8 mouse cellular contexts compared by ENCODE assay signal in genomic region chr8:124019782-124020181, GRCm38 (mm10). TPM values are rescaled to one million over a fixed set of nuclear protein-coding genes. Genes with fewer than 3 reads are reported as not detected.
DNase-seq lines count a peak whose midpoint lies in the region; ATAC-seq and TF ChIP-seq lines count a peak whose summit lies in the region.

No protein-coding gene starts in this region.

- H3K27me3 ChIP-seq in heart, embryonic 15.5 days, result no peaks in the 10 kb centered on the region
- no peaks in the 10 kb centered on the region for H3K27me3 ChIP-seq in midbrain, embryonic 11.5 days (ENCODE audit: control insufficient read depth, insufficient read depth, low read length)

- ATAC-seq in heart, embryonic 15.5 days (replicated peaks; ENCODE audit: insufficient number of reproducible peaks, insufficient read depth, low FRiP score, low read depth), result no peak
- no peak for ATAC-seq in midbrain, embryonic 11.5 days (ENCODE audit: low FRiP score)

- no peaks in the 10 kb centered on the region for H3K9me3 ChIP-seq in heart, embryonic 15.5 days (replicated peaks)
- H3K9me3 ChIP-seq in midbrain, embryonic 11.5 days (ENCODE audit: control insufficient read depth, low read length), result no peaks in the 10 kb centered on the region

- H3K4me2 ChIP-seq in heart, embryonic 15.5 days, result peak overlapping the region; percentile 80
- peak overlapping the region; percentile 73 for H3K4me2 ChIP-seq in midbrain, embryonic 11.5 days

- H3K4me3 ChIP-seq in gastrocnemius, adult 2 months, result peak overlapping the region; percentile 94
- peak overlapping the region; percentile 65 for H3K4me3 ChIP-seq in heart, embryonic 15.5 days
- H3K4me3 ChIP-seq in midbrain, embryonic 11.5 days (ENCODE audit: low read depth, low read length), result peak overlapping the region; percentile 81

- intact Hi-C loops in gastrocnemius, adult 2 months (cut with DNase I), result loop anchor here (5.0 kb wide), 1 partner anchor 37 kb away; the partner anchor contains the start of gene Abcb10

- H3K4me1 ChIP-seq in heart, embryonic 15.5 days (replicated peaks), result peaks cover 29% of the 10 kb centered on the region
- H3K4me1 ChIP-seq in midbrain, embryonic 11.5 days (ENCODE audit: control insufficient read depth, insufficient read depth, low read length), result peaks cover 17% of the 10 kb centered on the region

- no peak overlapping the region for H3K27ac ChIP-seq in gastrocnemius, adult 2 months
- no peak overlapping the region for H3K27ac ChIP-seq in heart, embryonic 15.5 days
- no peak overlapping the region for H3K27ac ChIP-seq in midbrain, embryonic 11.5 days (ENCODE audit: low read depth, low read length)

- no peak for TF ChIP-seq CTCF in gastrocnemius, adult 2 months (IDR thresholded peaks at IDR 0.05)

- DNase-seq in gastrocnemius, adult 2 months, result no peak
- no peak for DNase-seq in gastrocnemius, postnatal 25 days
- peak; percentile 23 for DNase-seq in cerebellum, adult 9-11 months
- peak; percentile 18 to 53 for DNase-seq in kidney, postnatal 25 days
- DNase-seq in midbrain, embryonic 11.5 days (ENCODE audit: low spot score, missing footprints), result no peak
- peak; percentile 23 for DNase-seq in thymus, postnatal 0 days (ENCODE audit: low spot score)
- no peak for DNase-seq in layer of hippocampus, postnatal 10 days (ENCODE audit: low spot score in 2 of 2)

- no peaks in the 10 kb centered on the region for H3K36me3 ChIP-seq in heart, embryonic 15.5 days
- H3K36me3 ChIP-seq in midbrain, embryonic 11.5 days (ENCODE audit: control insufficient read depth, insufficient read depth, low read length), result no peaks in the 10 kb centered on the region; the same call in 1 of the 2 replicates

- peak overlapping the region; percentile 69; the same call in 1 of the 2 replicates for H3K9ac ChIP-seq in heart, embryonic 15.5 days
- peak overlapping the region; percentile 87; the same call in 1 of the 2 replicates for H3K9ac ChIP-seq in midbrain, embryonic 11.5 days (ENCODE audit: low read length)

- WGBS in heart, embryonic 15.5 days, result 20% methylated on average over 13 of the region's 13 CpGs
- WGBS in midbrain, embryonic 11.5 days, result 38% methylated on average over 13 of the region's 13 CpGs

RNA-seq across cellular contexts. Expression of gene Taf5l, which starts 1.4 kb away (rescaled TPM):
- 10 to 100 TPM; 14.6 to 15.2 TPM for total RNA-seq in gastrocnemius, adult 2 months (2021)
- 10 to 100 TPM; 10.5 to 11.0 TPM for total RNA-seq in gastrocnemius, postnatal 25 days (2021)
- polyA plus RNA-seq in heart, embryonic 15.5 days (2015; fragmentation: Nextera tagmentation; extraction: Ambion mirVana), result 20.3 and 28.9 TPM in 2 replicates
- polyA plus RNA-seq in midbrain, embryonic 11.5 days (2014; fragmentation: Nextera tagmentation; extraction: Ambion mirVana), result 34.8 and 40.2 TPM in 2 replicates
- 60.5 and 60.6 TPM in 2 replicates for polyA plus RNA-seq in thymus, postnatal 0 days (2015; fragmentation: Nextera tagmentation; extraction: Ambion mirVana)
- 10 to 100 TPM; 23.3 to 23.4 TPM for total RNA-seq in layer of hippocampus, postnatal 10 days (2021)

RNA-seq across cellular contexts. Expression of gene Urb2, which starts 1.5 kb away (rescaled TPM):
- 1 to 10 TPM; 5.8 to 6.0 TPM for total RNA-seq in gastrocnemius, adult 2 months (2021)
- total RNA-seq in gastrocnemius, postnatal 25 days (2021), result 1 to 10 TPM; 5.2 to 7.0 TPM
- 2.3 and 3.5 TPM in 2 replicates for polyA plus RNA-seq in heart, embryonic 15.5 days (2015; fragmentation: Nextera tagmentation; extraction: Ambion mirVana)
- polyA plus RNA-seq in midbrain, embryonic 11.5 days (2014; fragmentation: Nextera tagmentation; extraction: Ambion mirVana), result 6.9 and 7.1 TPM in 2 replicates
- polyA plus RNA-seq in thymus, postnatal 0 days (2015; fragmentation: Nextera tagmentation; extraction: Ambion mirVana), result 4.0 and 4.2 TPM in 2 replicates
- 10 to 100 TPM; 11.9 to 12.0 TPM for total RNA-seq in layer of hippocampus, postnatal 10 days (2021)

RNA-seq across cellular contexts. Expression of gene Abcb10, which starts 36.9 kb away (rescaled TPM):
- total RNA-seq in gastrocnemius, adult 2 months (2021), result 10 to 100 TPM; 15.8 to 18.6 TPM
- total RNA-seq in gastrocnemius, postnatal 25 days (2021), result 10 to 100 TPM; 13.5 to 14.4 TPM
- 17.1 and 20.6 TPM in 2 replicates for polyA plus RNA-seq in heart, embryonic 15.5 days (2015; fragmentation: Nextera tagmentation; extraction: Ambion mirVana)
- polyA plus RNA-seq in midbrain, embryonic 11.5 days (2014; fragmentation: Nextera tagmentation; extraction: Ambion mirVana), result 18.3 and 19.1 TPM in 2 replicates
- polyA plus RNA-seq in thymus, postnatal 0 days (2015; fragmentation: Nextera tagmentation; extraction: Ambion mirVana), result 4.1 and 4.4 TPM in 2 replicates
- total RNA-seq in layer of hippocampus, postnatal 10 days (2021), result 10 to 100 TPM; 21.7 to 25.0 TPM

Comparison
In these comparisons a context has a peak if more than half of its experiments do, and no peak if none do; other contexts are left out.
1. DNase-seq: peak in cerebellum, adult 9-11 months (single experiment), kidney, postnatal 25 days (2 of 2) and thymus, postnatal 0 days (single experiment); none in gastrocnemius, adult 2 months (single experiment), gastrocnemius, postnatal 25 days (single experiment), midbrain, embryonic 11.5 days (single experiment) and layer of hippocampus, postnatal 10 days (0 of 2).
2. Peak in every context shown above with its lines, with median percentiles within 50 percentile points of each other: H3K4me3 ChIP-seq.